Mouse (Mus musculus) intestine, embryonic 16.5 days (tissue): ENCODE measurements around the gene Rab27a. TPM values are rescaled to one million over a fixed set of nuclear protein-coding genes. Genes with fewer than 3 reads are reported as not detected.
"Not testable (repeated sequence)": the region's sequence is repeated elsewhere in the genome, so short reads cannot be mapped to it uniquely, and the experiment has no call there.

ENCODE experiments used
- ATAC-seq: fragments of 200-750 bp; cut with Nextera tagmentation; 2 replicates; pipeline ENCODE4 v1.8.0; 2017; ENCODE audit warnings: moderate TSS enrichment, moderate library complexity
- H3K27ac ChIP-seq: fragments of 300-500 bp; sonication (generic); 2 replicates; pipeline ENCODE4 v1.5.1; 2014; ENCODE audit warnings: mild to moderate bottlenecking, low read length
- H3K27me3 ChIP-seq: fragments of 300-500 bp; sonication (generic); replicated peaks from 2 replicates; pipeline ENCODE4 v1.6.1; 2014; ENCODE audit warnings: low read length, control low read depth, mixed read lengths; ENCODE audit not compliant: control insufficient read depth, insufficient read depth
- H3K36me3 ChIP-seq: fragments of 300-500 bp; sonication (generic); 2 replicates; pipeline ENCODE4 v1.6.1; 2014; ENCODE audit warnings: low read length, control low read depth; ENCODE audit not compliant: control insufficient read depth, insufficient read depth
- H3K4me1 ChIP-seq: fragments of 300-500 bp; sonication (generic); 2 replicates; pipeline ENCODE4 v1.6.1; 2014; ENCODE audit warnings: low read length, control low read depth, mixed read lengths; ENCODE audit not compliant: control insufficient read depth, insufficient read depth
- H3K4me2 ChIP-seq: fragments of 300-500 bp; sonication (generic); 2 replicates; pipeline ENCODE4 v1.6.1; 2014; ENCODE audit warnings: low read depth, low read length, control low read depth
- H3K4me3 ChIP-seq: fragments of 300-500 bp; sonication (generic); 2 replicates; pipeline ENCODE4 v1.5.1; 2014; ENCODE audit warnings: mild to moderate bottlenecking, low read length
- H3K9ac ChIP-seq: fragments of 300-500 bp; sonication (generic); 2 replicates; pipeline ENCODE4 v1.6.1; 2014; ENCODE audit warnings: low read depth, low read length
- H3K9me3 ChIP-seq: fragments of 300-500 bp; sonication (generic); 2 replicates; pipeline ENCODE4 v1.6.1; 2016; ENCODE audit warnings: low read length, control low read depth; ENCODE audit not compliant: control insufficient read depth
- WGBS: fragments of 180-500 bp; shearing (Covaris S2); extraction: QIAGEN DNeasy Blood & Tissue Kit; methylation state at CpG from one replicate; pipeline ENCODE4 v1.1.7; 2014; 5-methylcytosine and 5-hydroxymethylcytosine counted together
- polyA plus RNA-seq: library from polyadenylated mRNA; unstranded; fragments of >200 nt; fragmentation: Nextera tagmentation; extraction: Ambion mirVana; gene quantifications from 2 replicates; pipeline ENCODE4 v1.2.1, GENCODE M21; 2015

The Rab27a gene
- polyA plus RNA-seq, 1 experiment from 2014 or later = 9.0 TPM

- ATAC-seq = not testable (repeated sequence)
- H3K36me3 ChIP-seq = peaks cover 14% of the 10 kb centered on the region; the same call in 1 of the 2 replicates
Measured at GRCm38 (mm10) chr9:73116704-73117103, 72.0 kb downstream of the Rab27a start.

DNA sequence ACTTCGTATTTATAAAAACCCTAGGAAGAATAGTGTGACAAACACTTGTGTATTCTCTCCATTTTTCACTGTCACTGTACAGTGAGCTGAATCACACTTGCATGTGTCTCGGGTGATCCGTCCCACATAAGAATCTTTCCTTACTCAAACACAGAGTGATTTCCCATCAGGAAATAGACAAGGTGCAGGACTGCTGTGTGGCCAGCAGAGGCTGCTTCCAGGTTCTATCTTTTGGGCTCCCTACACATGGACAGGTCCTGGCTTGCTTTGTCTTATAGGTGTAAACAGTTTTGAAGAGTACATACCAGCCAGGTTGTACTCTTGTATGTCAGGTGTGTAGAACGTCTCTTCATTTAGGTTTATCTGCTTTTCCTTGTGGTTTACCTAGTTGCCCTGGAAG lies 73.4 kb downstream of the Rab27a start:
- 88% methylated on average over 4 of the region's 4 CpGs for WGBS
- H3K36me3 ChIP-seq = peaks cover 17% of the 10 kb centered on the region; the same call in 1 of the 2 replicates
- ATAC-seq = no peak

More at GRCm38 (mm10) chr9:73116704-73117103, 72.0 kb downstream of the Rab27a start:
- H3K9ac ChIP-seq, H3K27me3 ChIP-seq, H3K9me3 ChIP-seq, H3K4me2 ChIP-seq, H3K4me3 ChIP-seq, H3K27ac ChIP-seq, H3K4me1 ChIP-seq: not testable (repeated sequence)
- 83% methylated on average over 5 of the region's 6 CpGs for WGBS

DNA sequence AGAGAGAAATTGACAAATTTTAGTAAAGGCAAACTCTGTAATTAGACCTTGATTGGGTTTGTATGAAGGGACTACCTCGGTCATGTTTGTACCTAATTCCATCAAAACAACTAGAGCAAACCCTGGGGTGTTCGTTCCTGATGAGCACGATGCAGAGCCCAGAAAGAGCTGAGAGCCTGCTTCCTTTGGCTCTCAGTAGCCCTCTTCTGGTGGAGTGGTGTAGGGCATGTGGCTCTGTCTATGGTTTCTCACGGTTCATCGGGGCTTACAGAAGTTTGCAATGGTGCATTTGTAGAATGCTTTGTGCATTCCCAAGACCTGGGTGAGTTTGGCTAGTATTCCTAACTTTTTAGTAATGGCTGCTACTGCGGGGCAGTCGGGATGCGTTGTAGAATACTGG lies 77.1 kb downstream of the Rab27a start:
- WGBS = 75% methylated on average over 8 of the region's 8 CpGs
- Histone ChIP-seq H3K36me3 (peaks cover 20% of the 10 kb centered on the region), H3K4me2 (no peak overlapping the region), H3K27me3 (no peaks in the 10 kb centered on the region), H3K4me3 (no peak overlapping the region), H3K27ac (no peak overlapping the region), H3K9ac (no peak overlapping the region), H3K9me3 (no peaks in the 10 kb centered on the region), H3K4me1 (no peaks in the 10 kb centered on the region)
- ATAC-seq = no peak

More for the DNA sequence above, 73.4 kb downstream of the Rab27a start:
- Histone ChIP-seq H3K9ac (no peak overlapping the region), H3K27me3 (no peaks in the 10 kb centered on the region), H3K9me3 (no peaks in the 10 kb centered on the region), H3K4me3 (no peak overlapping the region), H3K27ac (no peak overlapping the region), H3K4me1 (peaks cover 5% of the 10 kb centered on the region; the same call in 1 of the 2 replicates), H3K4me2 (no peak overlapping the region)

GRCm38 (mm10) chr9:73125043-73125570 lies 80.5 kb downstream of the Rab27a start:
- 87% methylated on average over 8 of the region's 8 CpGs for WGBS
- peaks cover 17% of the 10 kb centered on the region for H3K36me3 ChIP-seq
- ATAC-seq = no peak

GRCm38 (mm10) chr9:73127457-73127856 lies 82.8 kb downstream of the Rab27a start:
- H3K4me2 ChIP-seq = no peak overlapping the region
- no peak for ATAC-seq
- no peaks in the 10 kb centered on the region for H3K9me3 ChIP-seq
- peaks cover 7% of the 10 kb centered on the region for H3K36me3 ChIP-seq
- H3K4me3 ChIP-seq = no peak overlapping the region
- no peak overlapping the region for H3K9ac ChIP-seq
- no peaks in the 10 kb centered on the region for H3K27me3 ChIP-seq
- H3K27ac ChIP-seq = no peak overlapping the region
- no peaks in the 10 kb centered on the region for H3K4me1 ChIP-seq
- WGBS = 83% methylated on average over 2 of the region's 2 CpGs

More at GRCm38 (mm10) chr9:73125043-73125570, 80.5 kb downstream of the Rab27a start:
- Histone ChIP-seq H3K27me3 (no peaks in the 10 kb centered on the region), H3K4me1 (no peaks in the 10 kb centered on the region), H3K9me3 (no peaks in the 10 kb centered on the region), H3K27ac (no peak overlapping the region), H3K4me3 (no peak overlapping the region), H3K9ac (no peak overlapping the region), H3K4me2 (no peak overlapping the region)

DNA sequence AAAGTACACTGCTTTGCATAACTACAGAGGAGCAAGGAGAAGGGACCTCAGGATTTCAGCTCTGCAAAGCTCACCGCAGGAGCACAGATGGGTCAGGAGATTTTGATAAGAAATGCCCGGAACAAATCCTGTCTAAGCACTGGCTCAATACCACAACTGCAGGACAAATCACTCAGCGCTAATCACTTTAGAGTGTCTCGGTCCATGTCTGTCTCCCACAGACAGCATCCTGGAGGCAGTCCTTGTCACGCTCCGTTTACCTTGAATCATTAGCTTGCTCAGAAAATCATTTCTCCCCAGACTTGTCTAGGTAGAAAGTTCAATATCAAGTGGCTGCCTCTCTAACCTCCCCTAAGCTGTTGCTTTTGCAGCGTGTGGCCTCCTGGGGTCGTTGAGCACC lies 85.2 kb downstream of the Rab27a start:
- H3K4me1 ChIP-seq = no peaks in the 10 kb centered on the region
- no peaks in the 10 kb centered on the region for H3K9me3 ChIP-seq
- 83% methylated on average over 8 of the region's 8 CpGs for WGBS
- H3K4me2 ChIP-seq = no peak overlapping the region
- H3K27ac ChIP-seq = no peak overlapping the region
- no peaks in the 10 kb centered on the region for H3K27me3 ChIP-seq
- no peak for ATAC-seq
- no peak overlapping the region for H3K4me3 ChIP-seq
- H3K9ac ChIP-seq = no peak overlapping the region
- H3K36me3 ChIP-seq = peaks cover 3% of the 10 kb centered on the region; the same call in 1 of the 2 replicates

DNA sequence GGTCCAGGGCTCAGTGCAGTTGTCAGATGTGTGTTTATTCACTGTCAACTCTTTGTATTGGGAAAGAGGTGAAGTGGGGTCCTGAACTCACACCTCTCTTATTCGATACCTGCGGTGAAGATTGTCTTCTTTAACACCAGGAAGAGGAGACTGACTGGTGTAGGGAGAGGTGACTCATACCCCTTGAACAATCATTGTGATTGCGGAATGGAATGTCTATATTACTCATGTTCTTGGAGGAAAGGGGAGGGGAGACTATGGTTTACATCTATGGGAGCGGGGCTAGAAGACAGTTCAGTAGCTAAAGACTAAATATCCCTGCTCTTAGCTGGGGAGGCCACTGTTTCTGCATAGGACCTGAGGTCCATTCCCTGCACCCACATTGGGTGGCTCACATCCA lies 85.9 kb downstream of the Rab27a start:
- Histone ChIP-seq H3K4me2 (no peak overlapping the region), H3K27ac (no peak overlapping the region), H3K36me3 (peaks cover 3% of the 10 kb centered on the region; the same call in 1 of the 2 replicates), H3K4me3 (no peak overlapping the region), H3K4me1 (no peaks in the 10 kb centered on the region), H3K27me3 (no peaks in the 10 kb centered on the region), H3K9ac (no peak overlapping the region), H3K9me3 (no peaks in the 10 kb centered on the region)
- 81% methylated on average over 4 of the region's 4 CpGs for WGBS
- no peak for ATAC-seq

DNA sequence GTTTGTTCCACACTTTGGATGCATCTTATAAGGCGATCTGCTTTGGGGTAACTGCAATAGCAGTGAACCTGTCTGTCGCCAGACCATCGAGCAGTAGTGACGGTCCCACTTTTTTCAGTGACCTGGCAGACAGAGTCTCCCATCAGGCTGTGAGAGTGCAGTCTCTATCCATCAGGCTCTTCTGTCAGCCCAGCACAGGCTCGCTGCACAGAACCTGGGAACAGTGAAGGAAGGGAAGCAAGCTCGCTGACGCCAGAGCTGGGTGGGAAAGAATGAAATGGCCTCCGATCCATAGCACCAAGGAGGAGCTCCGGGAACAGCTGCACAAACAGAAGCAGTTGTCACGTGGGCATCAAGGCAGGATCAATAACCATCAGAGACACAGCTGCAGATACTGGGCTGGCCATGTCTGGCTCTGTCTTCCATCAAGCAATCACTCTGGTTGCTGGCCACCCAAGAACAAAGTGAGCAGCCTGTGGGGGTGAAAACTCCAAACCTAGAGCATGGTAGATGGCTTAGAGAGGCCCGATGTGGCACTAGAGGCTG lies 92.8 kb downstream of the Rab27a start:
- Histone ChIP-seq H3K9ac (no peak overlapping the region), H3K4me1 (no peaks in the 10 kb centered on the region), H3K9me3 (no peaks in the 10 kb centered on the region), H3K27ac (no peak overlapping the region), H3K4me3 (no peak overlapping the region), H3K27me3 (no peaks in the 10 kb centered on the region), H3K36me3 (no peaks in the 10 kb centered on the region), H3K4me2 (no peak overlapping the region)
- WGBS = 45% methylated on average over 11 of the region's 11 CpGs
- no peak for ATAC-seq
